Mouse (Mus musculus) testis, adult 2 months (tissue): ENCODE results near the gene Edil3.

Source experiments
- CTCF ChIP-seq: fragments of 200-500 bp; IDR thresholded peaks from 2 replicates; pipeline ENCODE4 v1.5.1; 2012; ENCODE audit warnings: low read depth, mild to moderate bottlenecking, inconsistent platforms, low read length, moderate library complexity; ENCODE audit not compliant: control insufficient read depth, insufficient read depth, insufficient replicate concordance
- POLR2A ChIP-seq: fragments of 200-500 bp; IDR thresholded peaks from 2 replicates; pipeline ENCODE4 v1.6.1; 2012; ENCODE audit warnings: low read depth, mild to moderate bottlenecking, inconsistent platforms, low read length, moderate library complexity; ENCODE audit not compliant: control insufficient read depth

DNA sequence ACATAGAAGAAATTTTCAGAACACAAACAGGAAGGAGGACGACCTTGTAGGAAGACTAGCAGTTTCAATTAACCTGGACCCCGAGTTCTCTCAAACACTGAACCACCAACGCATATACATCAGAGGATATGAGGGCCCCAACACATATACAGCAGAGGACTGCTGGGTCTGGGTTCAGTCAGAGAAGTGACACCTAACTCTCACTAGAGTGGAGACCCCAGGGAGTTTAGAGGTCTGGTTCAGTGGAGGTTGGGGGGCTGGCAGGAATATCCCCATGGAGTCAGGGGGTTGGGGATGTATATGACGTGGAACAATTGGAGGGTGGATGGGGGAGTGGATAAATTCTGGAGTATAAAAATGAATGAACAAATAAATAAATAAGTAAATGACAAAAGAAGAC, 151.1 kb downstream of the Edil3 start:
- TF ChIP-seq CTCF: no peak
- no peak for TF ChIP-seq POLR2A
